Mouse (Mus musculus): ENCODE measurements around the gene Slc25a39. TPM values are rescaled to one million over a fixed set of nuclear protein-coding genes. Genes with fewer than 3 reads are reported as not detected.
A peak's percentile ranks its signal among the peaks of the same experiment; 100 is the strongest.

Gene Slc25a39
- polyA plus RNA-seq, 1 experiment: 80.3 TPM

GRCm38 (mm10) chr11:102436471-102436790 is 28.7 kb upstream of the Slc25a39 start:
- DNase-seq (ENCODE audit: low spot score): no peak

DNA sequence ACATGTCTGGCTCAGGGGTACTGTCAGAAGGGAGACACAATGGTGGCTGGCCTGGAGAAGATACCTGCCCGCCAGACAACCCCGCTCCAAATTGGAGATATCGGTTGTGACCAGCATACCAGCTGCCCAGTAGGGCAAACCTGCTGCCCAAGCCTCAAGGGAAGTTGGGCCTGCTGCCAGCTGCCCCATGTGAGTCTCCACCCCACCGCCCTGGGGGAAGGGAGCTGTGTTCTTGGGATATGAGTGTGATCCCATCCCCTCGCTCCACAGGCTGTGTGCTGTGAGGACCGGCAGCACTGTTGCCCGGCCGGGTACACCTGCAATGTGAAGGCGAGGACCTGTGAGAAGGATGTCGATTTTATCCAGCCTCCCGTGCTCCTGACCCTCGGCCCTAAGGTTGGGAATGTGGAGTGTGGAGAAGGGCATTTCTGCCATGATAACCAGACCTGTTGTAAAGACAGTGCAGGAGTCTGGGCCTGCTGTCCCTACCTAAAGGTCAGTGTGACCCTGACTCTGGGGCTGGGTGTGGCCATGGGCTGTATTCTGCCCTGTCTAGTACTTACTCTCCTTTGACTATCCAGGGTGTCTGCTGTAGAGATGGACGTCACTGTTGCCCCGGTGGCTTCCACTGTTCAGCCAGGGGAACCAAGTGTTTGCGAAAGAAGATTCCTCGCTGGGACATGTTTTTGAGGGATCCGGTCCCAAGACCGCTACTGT is 28.2 kb upstream of the Slc25a39 start:
- no peak for DNase-seq (ENCODE audit: low spot score)

GRCm38 (mm10) chr11:102434816-102435705 is 27.3 kb upstream of the Slc25a39 start:
- no peak for DNase-seq (ENCODE audit: low spot score)

DNA sequence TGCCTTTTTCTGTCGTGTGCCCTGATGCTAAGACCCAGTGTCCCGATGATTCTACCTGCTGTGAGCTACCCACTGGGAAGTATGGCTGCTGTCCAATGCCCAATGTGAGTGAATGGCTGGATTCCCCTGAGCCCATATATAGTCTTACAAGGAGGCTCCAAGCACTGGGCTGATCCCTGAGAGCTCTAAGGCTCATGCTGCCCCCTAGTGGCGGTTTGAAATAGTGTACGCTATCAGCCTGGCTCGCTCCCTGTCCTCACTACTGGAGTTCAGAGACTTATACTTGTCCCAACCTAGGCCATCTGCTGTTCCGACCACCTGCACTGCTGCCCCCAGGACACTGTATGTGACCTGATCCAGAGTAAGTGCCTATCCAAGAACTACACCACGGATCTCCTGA is 26.7 kb upstream of the Slc25a39 start:
- DNase-seq (ENCODE audit: low spot score): peak; percentile 73

DNA sequence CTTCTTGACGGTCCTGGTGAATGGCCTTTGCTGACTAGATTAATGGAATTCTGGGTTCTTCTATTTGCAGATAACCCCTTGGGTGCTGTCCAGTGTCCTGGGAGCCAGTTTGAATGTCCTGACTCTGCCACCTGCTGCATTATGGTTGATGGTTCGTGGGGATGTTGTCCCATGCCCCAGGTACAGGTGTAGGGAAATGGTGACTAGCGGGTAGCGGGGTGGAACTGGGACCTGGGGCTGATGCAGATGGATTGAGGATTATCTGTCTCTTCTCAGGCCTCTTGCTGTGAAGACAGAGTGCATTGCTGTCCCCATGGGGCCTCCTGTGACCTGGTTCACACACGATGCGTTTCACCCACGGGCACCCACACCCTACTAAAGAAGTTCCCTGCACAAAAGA is 26.1 kb upstream of the Slc25a39 start:
- DNase-seq (ENCODE audit: low spot score): no peak

DNA sequence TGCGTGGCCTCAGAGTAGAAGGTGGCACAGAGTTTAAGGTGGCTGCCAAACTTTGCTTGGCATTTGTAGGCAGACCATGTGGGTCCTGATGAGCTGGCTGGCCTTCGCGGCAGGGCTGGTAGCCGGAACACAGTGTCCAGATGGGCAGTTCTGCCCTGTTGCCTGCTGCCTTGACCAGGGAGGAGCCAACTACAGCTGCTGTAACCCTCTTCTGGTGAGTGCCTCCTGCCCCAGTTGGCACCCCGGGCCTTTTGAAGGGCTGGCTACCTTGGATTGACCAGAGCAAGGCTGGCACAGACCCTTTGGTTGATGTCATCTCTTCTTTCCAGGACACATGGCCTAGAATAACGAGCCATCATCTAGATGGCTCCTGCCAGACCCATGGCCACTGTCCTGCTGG is 25.1 kb upstream of the Slc25a39 start:
- DNase-seq (ENCODE audit: low spot score): no peak

GRCm38 (mm10) chr11:102432115-102432843 is 24.5 kb upstream of the Slc25a39 start:
- no peak for DNase-seq (ENCODE audit: low spot score)

- no peak for DNase-seq (ENCODE audit: low spot score)
Observed at GRCm38 (mm10) chr11:102431728-102432114, 24.0 kb upstream of the Slc25a39 start.

DNA sequence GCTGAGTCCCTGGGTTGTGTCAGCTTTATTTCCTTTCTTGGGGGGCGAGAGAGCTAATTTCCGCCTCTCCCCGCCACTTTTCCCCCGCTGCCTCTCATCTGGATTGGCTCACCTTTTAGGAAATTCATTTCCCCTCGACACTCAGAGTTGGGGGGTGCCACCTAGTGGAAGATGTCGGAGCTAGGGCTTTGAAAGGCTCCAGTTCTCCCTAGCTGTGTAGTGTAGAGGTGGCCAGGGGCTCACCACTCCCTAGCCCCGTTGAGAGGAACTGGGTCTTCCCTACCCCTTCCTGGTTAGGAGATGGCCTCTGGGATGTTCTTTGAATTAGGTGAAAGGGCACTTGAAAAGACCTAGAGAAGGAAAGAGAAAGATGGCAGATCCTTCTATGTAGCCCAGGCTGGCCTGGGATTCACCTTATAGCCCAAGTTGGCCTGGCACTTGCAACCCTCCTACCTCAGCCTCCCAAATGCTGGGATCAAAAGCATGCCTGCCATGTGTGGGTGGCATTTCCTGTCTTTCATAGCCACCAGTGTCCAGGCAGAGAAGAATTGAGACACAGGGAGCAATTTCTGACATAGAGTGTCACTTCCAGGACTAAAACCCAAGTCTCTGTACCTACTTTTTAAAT is 23.4 kb upstream of the Slc25a39 start:
- DNase-seq (ENCODE audit: low spot score): no peak

DNA sequence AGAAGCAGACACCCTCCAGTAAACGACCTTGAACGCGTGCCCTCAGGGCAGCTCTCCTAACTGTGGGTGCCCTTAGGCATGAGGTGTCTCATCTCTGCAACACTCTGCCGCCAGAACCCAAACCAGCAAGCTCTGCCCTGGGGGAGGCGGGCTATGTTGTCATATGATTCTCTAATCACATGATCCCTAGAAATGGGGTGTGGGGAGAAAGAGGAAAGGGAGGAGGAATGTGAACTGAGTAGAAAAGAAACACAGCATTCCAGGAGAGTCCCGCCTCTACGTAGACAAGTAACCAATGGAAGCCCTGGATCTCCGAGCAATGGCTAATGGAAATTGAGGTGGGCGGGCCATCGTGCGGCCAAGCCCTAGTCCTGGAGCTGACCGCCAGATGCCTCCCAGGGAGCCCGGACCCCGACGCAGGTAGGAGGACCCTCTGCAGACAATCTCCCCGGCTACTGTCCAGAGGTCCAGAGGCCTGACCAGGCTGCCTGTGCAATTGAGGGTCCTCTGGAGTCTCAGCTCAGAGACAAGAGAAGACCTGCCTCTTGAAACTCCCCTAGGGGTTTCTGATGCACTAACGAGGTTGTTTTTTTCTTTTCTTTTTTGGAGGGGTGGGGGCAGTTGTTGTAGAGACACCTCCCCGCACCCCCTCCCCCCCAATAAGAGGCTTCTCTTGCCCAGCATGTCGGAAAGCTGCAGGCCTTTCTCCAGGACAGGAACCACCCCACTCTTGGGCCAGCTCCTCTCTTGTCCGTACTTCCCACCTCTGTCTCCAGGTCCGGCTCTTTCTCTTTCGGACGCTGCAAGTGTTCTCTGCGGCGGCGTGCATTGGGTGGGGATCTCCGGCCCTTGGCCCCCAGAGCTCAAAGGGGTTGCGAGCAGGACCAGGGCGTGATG is 22.6 kb upstream of the Slc25a39 start, which contains the start of gene Grn:
TSS of gene Grn (plus strand) at position 195 of the 897 bp plus-strand sequence.
- peak; percentile 70 for DNase-seq (ENCODE audit: low spot score)

- DNase-seq (ENCODE audit: low spot score): no peak
Observed at GRCm38 (mm10) chr11:102429551-102429950, 21.8 kb upstream of the Slc25a39 start.

- DNase-seq (ENCODE audit: low spot score): no peak
Observed at GRCm38 (mm10) chr11:102428981-102429540, 21.3 kb upstream of the Slc25a39 start.

- DNase-seq (ENCODE audit: low spot score): no peak
Observed at GRCm38 (mm10) chr11:102425555-102426316, 18.0 kb upstream of the Slc25a39 start.

- DNase-seq (ENCODE audit: low spot score): no peak
Observed at GRCm38 (mm10) chr11:102424666-102425065, 16.9 kb upstream of the Slc25a39 start.

- DNase-seq (ENCODE audit: low spot score): no peak
Observed at GRCm38 (mm10) chr11:102421559-102421958, 13.8 kb upstream of the Slc25a39 start.

DNA sequence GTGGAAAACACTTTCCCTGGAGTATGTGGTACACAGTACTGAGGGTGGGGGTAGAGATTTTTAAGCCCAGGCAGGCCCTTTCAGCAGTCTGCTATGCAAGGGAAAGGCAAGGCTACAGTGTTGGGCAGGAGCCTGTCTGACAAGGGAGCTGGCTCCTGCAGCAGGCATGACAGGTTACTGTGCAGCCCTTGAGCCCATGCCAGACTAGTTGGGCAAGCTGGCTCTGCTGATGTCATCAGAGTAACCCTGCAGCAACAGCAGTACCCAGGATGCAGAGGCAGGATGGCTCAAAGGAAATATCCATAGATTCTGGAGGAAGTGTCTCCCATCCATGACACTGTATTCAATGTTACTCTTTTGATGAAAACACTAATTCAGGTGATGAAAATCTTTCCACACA is 11.1 kb upstream of the Slc25a39 start:
- DNase-seq (ENCODE audit: low spot score): no peak

- DNase-seq (ENCODE audit: low spot score): no peak
Observed at GRCm38 (mm10) chr11:102417160-102417559, 9.4 kb upstream of the Slc25a39 start.

DNA sequence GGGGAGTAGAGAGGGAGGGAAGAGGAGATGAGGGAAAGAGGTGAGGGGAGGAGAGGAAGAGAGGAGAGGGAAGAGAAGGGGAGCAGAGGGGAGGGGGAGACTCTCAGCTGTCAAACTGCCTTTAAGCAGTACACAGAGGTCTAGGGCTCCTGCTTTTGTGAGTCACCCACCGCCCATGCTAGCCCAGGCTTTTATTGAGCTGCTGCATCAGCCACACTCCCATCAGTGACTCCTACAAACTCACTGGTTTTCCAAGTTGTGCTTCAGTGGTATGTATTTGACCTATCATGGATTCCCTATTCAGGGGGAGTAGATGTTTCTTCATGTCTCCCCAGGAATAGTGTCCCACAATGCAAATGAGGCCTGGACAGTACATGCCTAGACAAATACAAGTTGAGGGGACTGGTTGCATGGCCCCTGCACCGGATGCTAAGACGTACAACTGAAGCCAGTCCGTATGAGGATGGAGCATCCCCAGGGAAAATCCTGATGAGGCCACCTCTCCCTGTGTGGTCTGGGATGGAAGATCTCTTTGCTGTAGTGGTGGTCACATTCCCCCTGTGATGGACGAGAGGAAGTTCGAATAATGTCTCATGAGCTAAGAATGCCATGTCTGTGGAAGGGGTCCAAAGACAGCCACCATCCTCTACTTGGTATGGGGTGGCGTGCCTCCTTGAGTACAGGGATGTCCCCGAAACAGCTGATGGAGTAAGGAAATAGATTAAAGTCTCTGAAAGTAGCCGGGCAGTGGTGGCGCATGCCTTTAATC is 7.5 kb upstream of the Slc25a39 start:
- no peak for DNase-seq (ENCODE audit: low spot score)

GRCm38 (mm10) chr11:102413059-102413458 is 5.3 kb upstream of the Slc25a39 start:
- no peak for DNase-seq (ENCODE audit: low spot score)

Data from urinary bladder, adult 2 months (tissue).